Mouse (Mus musculus) bone marrow macrophage, adult 2 months (primary cell): ENCODE measurements at regions not wholly inside any gene's neighbourhood (a gene's known extent, or its start where the extent isn't known, plus 50 kb on each side); places are given as distances from the start of the nearest gene placed in this dataset.

Experiments used
- CTCF ChIP-seq: IDR thresholded peaks from 2 replicates; pipeline ENCODE4 v1.5.1; 2012; ENCODE audit warnings: low read depth, mild to moderate bottlenecking, low read length, moderate library complexity
- POLR2A ChIP-seq: IDR thresholded peaks from 2 replicates; pipeline ENCODE4 v1.6.1; 2012; ENCODE audit warnings: mild to moderate bottlenecking, low read depth, low read length, borderline replicate concordance

DNA sequence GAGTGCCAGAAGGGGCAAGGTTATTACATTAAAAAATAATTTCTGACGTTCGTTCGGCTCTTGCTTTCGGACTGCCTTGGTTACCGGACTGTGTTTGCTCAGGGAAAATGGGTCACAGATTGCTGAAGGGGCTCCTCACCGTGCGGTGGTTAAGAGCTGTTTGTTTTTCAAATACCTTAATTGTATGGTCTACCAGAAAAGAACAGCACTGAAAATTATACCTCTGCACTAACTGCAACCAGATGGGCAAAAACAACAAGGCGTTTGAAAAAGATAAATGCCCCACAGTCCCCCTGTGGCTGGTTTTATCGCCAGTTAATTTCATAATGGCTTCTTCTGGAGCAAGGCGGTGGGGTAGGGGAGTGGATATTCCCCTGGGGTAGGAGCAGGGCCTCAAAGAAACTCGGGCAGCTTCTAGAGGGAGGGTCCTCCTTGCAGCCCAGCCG is 236.2 kb upstream of the Tnp1 start:
- TF ChIP-seq CTCF (no peak), POLR2A (no peak)
